Mouse (Mus musculus) heart, postnatal 0 days (tissue): ENCODE data around the gene Nup214. TPM values are rescaled to one million over a fixed set of nuclear protein-coding genes. Genes with fewer than 3 reads are reported as not detected.

Experiments used
- ATAC-seq: fragments of 200-750 bp; cut with Nextera tagmentation; 2 replicates; pipeline ENCODE4 v1.8.0; 2017; ENCODE audit warnings: low read depth, moderate number of reproducible peaks, moderate library complexity; ENCODE audit not compliant: insufficient read depth
- DNase-seq: peaks from one replicate; pipeline ENCODE4 v3.0.0-alpha.2; 2016; ENCODE audit warnings: low spot score
- H3K27ac ChIP-seq: fragments of 300-500 bp; sonication (generic); 2 replicates; pipeline ENCODE4 v1.5.1; 2014; ENCODE audit warnings: low read depth, mild to moderate bottlenecking
- H3K27me3 ChIP-seq: fragments of 300-500 bp; sonication (generic); 2 replicates; pipeline ENCODE4 v1.6.1; 2014; ENCODE audit warnings: low read length, mixed read lengths; ENCODE audit not compliant: control insufficient read depth, insufficient read depth
- H3K36me3 ChIP-seq: fragments of 300-500 bp; sonication (generic); replicated peaks from 2 replicates; pipeline ENCODE4 v1.6.1; 2014; ENCODE audit warnings: low read length, mixed read lengths; ENCODE audit not compliant: control insufficient read depth, insufficient read depth
- H3K4me1 ChIP-seq: fragments of 300-500 bp; sonication (generic); 2 replicates; pipeline ENCODE4 v1.6.1; 2014; ENCODE audit warnings: antibody characterized with exemption; ENCODE audit not compliant: control insufficient read depth, insufficient read depth
- H3K4me2 ChIP-seq: fragments of 300-500 bp; sonication (generic); 2 replicates; pipeline ENCODE4 v1.6.1; 2014; ENCODE audit warnings: low read depth, mild to moderate bottlenecking, low read length, moderate library complexity
- H3K4me3 ChIP-seq: fragments of 300-500 bp; sonication (generic); 2 replicates; pipeline ENCODE4 v1.5.1; 2014; ENCODE audit warnings: low read depth, low read length
- H3K9ac ChIP-seq: fragments of 300-500 bp; sonication (generic); replicated peaks from 2 replicates; pipeline ENCODE4 v1.6.1; 2014; ENCODE audit warnings: low read depth, low read length, mixed read lengths
- H3K9me3 ChIP-seq: fragments of 300-500 bp; sonication (generic); replicated peaks from 2 replicates; pipeline ENCODE4 v1.6.1; 2016; ENCODE audit warnings: low read length; ENCODE audit not compliant: control insufficient read depth
- CTCF ChIP-seq: IDR thresholded peaks from 2 replicates; pipeline ENCODE4 v1.5.1; 2016; ENCODE audit warnings: antibody characterized with exemption, control low read depth, low read depth
- EP300 ChIP-seq: IDR thresholded peaks from 2 replicates; pipeline ENCODE4 v1.6.1; 2016; ENCODE audit warnings: antibody characterized with exemption, low read depth
- WGBS: fragments of 180-500 bp; shearing (Covaris S2); extraction: QIAGEN DNeasy Blood & Tissue Kit; methylation state at CpG from one replicate; pipeline ENCODE4 v1.1.7; 2014; 5-methylcytosine and 5-hydroxymethylcytosine counted together
- polyA plus RNA-seq: library from polyadenylated mRNA; unstranded; fragments of >200 nt; fragmentation: Nextera tagmentation; extraction: Ambion mirVana; gene quantifications from 2 replicates; pipeline ENCODE4 v1.2.1, GENCODE M21; 2015
- total RNA-seq: library from RNA; depleted of rRNA; stranded (reverse); fragments of >200 nt; gene quantifications from 2 replicates; pipeline ENCODE4 v1.2.3, GENCODE M21; 2014; ENCODE audit warnings: low replicate concordance; rRNA removed

Nup214 gene
- total RNA-seq (17.3 and 17.7 TPM in 2 replicates), polyA plus RNA-seq (35.7 and 37.9 TPM in 2 replicates)

DNA sequence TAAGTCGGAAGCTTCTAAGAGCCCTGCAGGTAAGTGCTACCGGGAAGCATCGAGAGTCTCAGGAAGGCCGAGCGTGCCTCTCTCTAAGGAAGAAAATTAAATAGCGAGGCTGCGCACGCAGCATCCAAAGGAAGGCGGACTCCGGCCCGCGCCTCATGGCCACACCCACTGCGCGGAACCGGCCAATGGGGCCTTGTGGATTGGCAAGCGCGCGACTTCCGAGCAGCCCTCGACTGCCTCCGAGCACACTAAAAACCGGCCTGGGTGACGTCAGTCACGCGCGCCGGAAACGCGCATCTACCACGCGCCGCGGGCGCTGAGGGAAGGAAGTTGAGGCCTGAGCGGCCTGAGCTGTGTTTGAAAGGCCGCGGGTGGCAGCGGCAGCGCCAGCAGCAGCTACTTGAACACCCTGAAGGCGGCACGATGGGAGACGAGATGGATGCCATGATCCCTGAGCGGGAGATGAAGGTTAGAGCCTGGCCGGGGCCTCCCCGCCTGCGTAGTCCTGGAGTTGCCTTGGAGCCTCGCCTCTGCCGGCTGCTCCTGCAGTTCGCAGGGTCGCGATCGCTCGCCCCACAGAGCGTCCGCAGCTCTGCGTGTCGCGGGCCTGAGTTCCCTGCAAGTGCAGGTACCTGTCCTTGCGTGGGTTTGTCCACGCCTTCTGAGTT is at the start of gene Nup214:
Gene Nup214 (plus strand): TSS at position 296 of the 668 bp plus-strand sequence.
- H3K27ac ChIP-seq = peak within 1 kb of the TSS; percentile 77
- no peaks in the 10 kb centered on the region for H3K27me3 ChIP-seq
- DNase-seq = peak; percentile 95
- peak within 1 kb of the TSS; percentile 94 for H3K4me3 ChIP-seq
- H3K36me3 ChIP-seq = peaks cover 30% of the 10 kb centered on the region
- under 1% methylated on average over 60 of the region's 60 CpGs for WGBS
- H3K4me1 ChIP-seq = peaks cover 12% of the 10 kb centered on the region
- peak; percentile 100 for ATAC-seq
- no peaks in the 10 kb centered on the region for H3K9me3 ChIP-seq
- H3K4me2 ChIP-seq = peak within 1 kb of the TSS; percentile 94
- TF ChIP-seq CTCF (no peak), EP300 (peak; percentile 61; the same call in 1 of the 2 replicates)
- H3K9ac ChIP-seq = peak within 1 kb of the TSS; percentile 97

DNA sequence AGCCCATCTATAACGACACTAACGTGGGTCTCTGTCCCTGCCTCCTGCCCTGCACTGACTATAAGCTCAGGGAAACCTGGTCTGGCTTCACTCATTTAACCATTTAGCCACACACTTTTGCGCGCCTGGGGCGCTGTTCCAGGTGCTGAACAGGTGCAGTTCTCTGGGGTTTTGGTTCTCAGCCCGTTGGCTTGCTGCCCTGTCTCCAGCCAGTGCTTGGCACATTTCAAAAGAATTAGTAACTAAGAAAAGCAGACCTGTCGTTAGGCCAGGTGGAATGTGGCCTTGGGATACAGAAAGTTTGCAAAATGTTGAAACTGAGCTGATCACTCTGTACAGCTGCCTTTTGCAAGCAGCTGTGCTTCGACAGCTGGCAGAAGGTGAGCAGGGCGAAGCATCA is 49.4 kb upstream of the Nup214 start:
- H3K9me3 ChIP-seq = no peaks in the 10 kb centered on the region
- H3K27me3 ChIP-seq = 0 out of 2 replicates have a peak, but pooled peaks cover 13% of the 10 kb centered on the region
- WGBS = 28% methylated on average over 9 of the region's 9 CpGs
- no peak for TF ChIP-seq CTCF
- no peak for TF ChIP-seq EP300
- H3K4me1 ChIP-seq = no peaks in the 10 kb centered on the region
- no peaks in the 10 kb centered on the region for H3K36me3 ChIP-seq
- no peak overlapping the region for H3K4me3 ChIP-seq
- H3K4me2 ChIP-seq = no peak overlapping the region
- no peak overlapping the region for H3K27ac ChIP-seq
- no peak for DNase-seq
- no peak overlapping the region for H3K9ac ChIP-seq
- ATAC-seq = no peak

DNA sequence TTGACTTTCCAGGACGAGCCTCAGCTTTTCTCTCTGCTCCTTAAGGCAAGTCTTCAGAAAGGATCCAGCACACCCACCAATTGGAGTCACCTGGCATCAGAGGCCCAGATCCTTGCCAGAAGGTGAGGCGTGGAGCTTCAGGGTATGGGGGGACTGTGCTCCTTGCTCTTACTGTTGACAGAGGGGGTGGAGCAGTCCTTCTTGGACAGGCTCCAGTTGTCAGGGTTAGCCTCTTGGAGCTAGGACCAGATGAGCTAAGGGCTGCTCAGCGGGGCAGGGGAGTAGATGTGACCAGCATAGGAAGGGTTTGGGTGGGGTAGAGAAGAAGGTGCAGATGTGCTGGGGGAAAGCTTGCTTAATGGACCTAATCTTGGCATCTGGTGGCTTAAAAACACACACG is 48.3 kb upstream of the Nup214 start:
- no peaks in the 10 kb centered on the region for H3K9me3 ChIP-seq
- no peak overlapping the region for H3K4me2 ChIP-seq
- H3K9ac ChIP-seq = no peak overlapping the region
- no peaks in the 10 kb centered on the region for H3K36me3 ChIP-seq
- WGBS = 35% methylated on average over 4 of the region's 4 CpGs
- DNase-seq = no peak
- 0 out of 2 replicates have a peak, but pooled peaks cover 6% of the 10 kb centered on the region for H3K27me3 ChIP-seq
- no peak for TF ChIP-seq EP300
- TF ChIP-seq CTCF = no peak
- ATAC-seq = no peak
- H3K27ac ChIP-seq = no peak overlapping the region
- H3K4me1 ChIP-seq = no peaks in the 10 kb centered on the region
- no peak overlapping the region for H3K4me3 ChIP-seq

DNA sequence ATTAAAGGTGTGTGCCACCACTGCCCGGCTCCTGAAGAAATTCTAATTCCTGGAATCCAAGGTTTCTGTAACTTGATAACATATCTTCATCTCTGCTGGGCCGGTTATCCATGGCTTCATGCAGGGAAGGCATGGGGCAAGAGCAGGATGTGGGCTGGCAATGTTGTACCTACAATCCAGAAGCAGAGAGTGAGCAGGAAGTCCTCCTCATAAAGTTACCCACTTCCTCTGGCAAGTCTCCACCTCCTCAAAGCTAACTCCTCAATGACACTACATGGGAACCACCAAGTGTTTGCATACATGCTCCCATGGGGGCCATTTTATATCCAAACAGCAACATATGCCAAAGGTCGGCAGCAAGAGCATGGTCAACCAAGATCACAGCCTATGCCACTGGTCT is 44.6 kb upstream of the Nup214 start:
- TF ChIP-seq CTCF (no peak), EP300 (no peak)
- ATAC-seq (no peak), DNase-seq (no peak)
- Histone ChIP-seq H3K4me3 (no peak overlapping the region), H3K27ac (no peak overlapping the region), H3K27me3 (0 out of 2 replicates have a peak, but pooled peaks cover 2% of the 10 kb centered on the region), H3K9me3 (no peaks in the 10 kb centered on the region), H3K4me1 (no peaks in the 10 kb centered on the region), H3K36me3 (no peaks in the 10 kb centered on the region), H3K4me2 (no peak overlapping the region), H3K9ac (no peak overlapping the region)
- 68% methylated on average over 3 of the region's 3 CpGs for WGBS

DNA sequence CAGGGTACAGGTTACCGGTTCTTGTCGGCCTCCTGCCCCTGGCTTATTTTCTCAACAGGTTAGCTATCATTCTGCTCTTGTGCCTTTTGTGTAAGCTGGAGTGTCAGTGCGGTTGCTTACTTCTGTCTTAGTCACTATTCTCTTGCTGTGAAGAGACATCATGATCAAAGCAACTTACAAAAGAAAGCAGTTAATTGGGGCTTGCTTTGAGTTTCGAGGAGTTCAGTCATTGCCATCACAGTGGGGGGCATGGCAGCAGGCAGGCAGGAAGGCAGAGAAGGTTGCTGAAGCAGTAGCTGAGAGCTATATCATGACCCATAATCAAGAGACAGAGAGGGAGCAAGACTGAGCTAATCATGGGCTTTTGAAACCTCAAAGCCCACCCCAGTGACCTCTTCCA is 39.7 kb upstream of the Nup214 start:
- Histone ChIP-seq H3K9ac (no peak overlapping the region), H3K27me3 (no peaks in the 10 kb centered on the region), H3K9me3 (no peaks in the 10 kb centered on the region), H3K4me2 (no peak overlapping the region), H3K4me1 (no peaks in the 10 kb centered on the region), H3K36me3 (no peaks in the 10 kb centered on the region), H3K4me3 (no peak overlapping the region), H3K27ac (no peak overlapping the region)
- no peak for DNase-seq
- no peak for ATAC-seq
- 65% methylated on average over 4 of the region's 4 CpGs for WGBS
- TF ChIP-seq CTCF (no peak), EP300 (no peak)
